Mouse (Mus musculus): ENCODE measurements around the gene Cyp4f16. TPM values are rescaled to one million over a fixed set of nuclear protein-coding genes. Genes with fewer than 3 reads are reported as not detected.
"Not testable (repeated sequence)": the region's sequence is repeated elsewhere in the genome, so short reads cannot be mapped to it uniquely, and the experiment has no call there.

Gene Cyp4f16
- polyA plus RNA-seq, 1 experiment = 31.3 TPM

- no peak overlapping the region for H3K4me3 ChIP-seq (ENCODE audit: insufficient read depth, low read length)
- no peak overlapping the region for H3K27ac ChIP-seq (ENCODE audit: insufficient read depth, low read length)
- no peak for TF ChIP-seq POLR2A (IDR thresholded peaks at IDR 0.05; ENCODE audit: low read depth, low read length)
- H3K4me1 ChIP-seq (ENCODE audit: control insufficient read depth, insufficient read depth, low read length) = no peaks in the 10 kb centered on the region
These were observed 14.4 kb upstream of the Cyp4f16 start for GRCm38 (mm10) chr17:32521981-32522380.

GRCm38 (mm10) chr17:32522386-32522785, 14.0 kb upstream of the Cyp4f16 start:
- TF ChIP-seq POLR2A (IDR thresholded peaks at IDR 0.05; ENCODE audit: low read depth, low read length) (no peak), CTCF (IDR thresholded peaks at IDR 0.05; ENCODE audit: borderline replicate concordance, insufficient read depth, low read length) (no peak)
- no peaks in the 10 kb centered on the region for H3K4me1 ChIP-seq (ENCODE audit: control insufficient read depth, insufficient read depth, low read length)
- H3K4me3 ChIP-seq (ENCODE audit: insufficient read depth, low read length) = no peak overlapping the region
- H3K27ac ChIP-seq (ENCODE audit: insufficient read depth, low read length) = no peak overlapping the region

GRCm38 (mm10) chr17:32522816-32523215, 13.5 kb upstream of the Cyp4f16 start:
- no peak for TF ChIP-seq CTCF (IDR thresholded peaks at IDR 0.05; ENCODE audit: borderline replicate concordance, insufficient read depth, low read length)
- no peak for TF ChIP-seq POLR2A (IDR thresholded peaks at IDR 0.05; ENCODE audit: low read depth, low read length)
- Histone ChIP-seq H3K27ac (ENCODE audit: insufficient read depth, low read length) (no peak overlapping the region), H3K4me1 (ENCODE audit: control insufficient read depth, insufficient read depth, low read length) (no peaks in the 10 kb centered on the region), H3K4me3 (ENCODE audit: insufficient read depth, low read length) (no peak overlapping the region)

GRCm38 (mm10) chr17:32523895-32524294, 12.5 kb upstream of the Cyp4f16 start:
- TF ChIP-seq CTCF (IDR thresholded peaks at IDR 0.05; ENCODE audit: borderline replicate concordance, insufficient read depth, low read length) = no peak
- TF ChIP-seq POLR2A (IDR thresholded peaks at IDR 0.05; ENCODE audit: low read depth, low read length) = no peak
- no peaks in the 10 kb centered on the region for H3K4me1 ChIP-seq (ENCODE audit: control insufficient read depth, insufficient read depth, low read length)
- H3K4me3 ChIP-seq (ENCODE audit: insufficient read depth, low read length) = no peak overlapping the region
- H3K27ac ChIP-seq (ENCODE audit: insufficient read depth, low read length) = no peak overlapping the region

- not testable (repeated sequence) for H3K4me1 ChIP-seq (ENCODE audit: control insufficient read depth, insufficient read depth, low read length); H3K4me3 ChIP-seq (ENCODE audit: insufficient read depth, low read length); H3K27ac ChIP-seq (ENCODE audit: insufficient read depth, low read length)
These were observed 10.0 kb upstream of the Cyp4f16 start for GRCm38 (mm10) chr17:32526341-32526740.

GRCm38 (mm10) chr17:32527748-32528147, 8.6 kb upstream of the Cyp4f16 start:
- Histone ChIP-seq H3K4me1 (ENCODE audit: control insufficient read depth, insufficient read depth, low read length) (no peaks in the 10 kb centered on the region), H3K27ac (ENCODE audit: insufficient read depth, low read length) (no peak overlapping the region), H3K4me3 (ENCODE audit: insufficient read depth, low read length) (no peak overlapping the region)
- TF ChIP-seq CTCF (IDR thresholded peaks at IDR 0.05; ENCODE audit: borderline replicate concordance, insufficient read depth, low read length) = no peak
- no peak for TF ChIP-seq POLR2A (IDR thresholded peaks at IDR 0.05; ENCODE audit: low read depth, low read length)

- Histone ChIP-seq H3K4me3 (ENCODE audit: insufficient read depth, low read length) (no peak overlapping the region), H3K4me1 (ENCODE audit: control insufficient read depth, insufficient read depth, low read length) (no peaks in the 10 kb centered on the region), H3K27ac (ENCODE audit: insufficient read depth, low read length) (no peak overlapping the region)
- TF ChIP-seq POLR2A (IDR thresholded peaks at IDR 0.05; ENCODE audit: low read depth, low read length) (no peak), CTCF (IDR thresholded peaks at IDR 0.05; ENCODE audit: borderline replicate concordance, insufficient read depth, low read length) (peak; percentile 43)
These were observed 7.7 kb upstream of the Cyp4f16 start for GRCm38 (mm10) chr17:32528408-32529337.

- H3K4me1 ChIP-seq (ENCODE audit: control insufficient read depth, insufficient read depth, low read length); H3K4me3 ChIP-seq (ENCODE audit: insufficient read depth, low read length); H3K27ac ChIP-seq (ENCODE audit: insufficient read depth, low read length): not testable (repeated sequence)
These were observed 4.0 kb upstream of the Cyp4f16 start for GRCm38 (mm10) chr17:32532356-32532755.

GRCm38 (mm10) chr17:32534068-32534467, 2.3 kb upstream of the Cyp4f16 start:
- H3K4me1 ChIP-seq (ENCODE audit: control insufficient read depth, insufficient read depth, low read length) = 0 out of 2 replicates have a peak, but pooled peaks cover 5% of the 10 kb centered on the region
- TF ChIP-seq CTCF (IDR thresholded peaks at IDR 0.05; ENCODE audit: borderline replicate concordance, insufficient read depth, low read length) (no peak), POLR2A (IDR thresholded peaks at IDR 0.05; ENCODE audit: low read depth, low read length) (no peak)
- H3K27ac ChIP-seq (ENCODE audit: insufficient read depth, low read length) = no peak overlapping the region
- no peak overlapping the region for H3K4me3 ChIP-seq (ENCODE audit: insufficient read depth, low read length)

- Histone ChIP-seq H3K27ac (ENCODE audit: insufficient read depth, low read length) (peak overlapping the region; percentile 0; the same call in 1 of the 2 replicates), H3K4me3 (ENCODE audit: insufficient read depth, low read length) (peak overlapping the region; percentile 59), H3K4me1 (ENCODE audit: control insufficient read depth, insufficient read depth, low read length) (0 out of 2 replicates have a peak, but pooled peaks cover 5% of the 10 kb centered on the region)
- TF ChIP-seq POLR2A (IDR thresholded peaks at IDR 0.05; ENCODE audit: low read depth, low read length) (no peak), CTCF (IDR thresholded peaks at IDR 0.05; ENCODE audit: borderline replicate concordance, insufficient read depth, low read length) (no peak)
These were observed 501 bp downstream of the Cyp4f16 start for GRCm38 (mm10) chr17:32536867-32537250.

- not testable (repeated sequence) for H3K27ac ChIP-seq (ENCODE audit: insufficient read depth, low read length); H3K4me1 ChIP-seq (ENCODE audit: control insufficient read depth, insufficient read depth, low read length); H3K4me3 ChIP-seq (ENCODE audit: insufficient read depth, low read length)
These were observed 8.4 kb downstream of the Cyp4f16 start for GRCm38 (mm10) chr17:32544792-32545191.

- H3K4me1 ChIP-seq (ENCODE audit: control insufficient read depth, insufficient read depth, low read length); H3K4me3 ChIP-seq (ENCODE audit: insufficient read depth, low read length); H3K27ac ChIP-seq (ENCODE audit: insufficient read depth, low read length): not testable (repeated sequence)
These were observed 14.0 kb downstream of the Cyp4f16 start for GRCm38 (mm10) chr17:32550377-32550776.

Data from embryonic fibroblast, embryonic 13.5 days (primary cell).